Mouse (Mus musculus) testis, adult 2 months (tissue): ENCODE results near the gene 1700123L14Rik.

Experiments
- CTCF ChIP-seq: fragments of 200-500 bp; IDR thresholded peaks from 2 replicates; pipeline ENCODE4 v1.5.1; 2012; ENCODE audit warnings: low read depth, mild to moderate bottlenecking, inconsistent platforms, low read length, moderate library complexity; ENCODE audit not compliant: control insufficient read depth, insufficient read depth, insufficient replicate concordance
- POLR2A ChIP-seq: fragments of 200-500 bp; IDR thresholded peaks from 2 replicates; pipeline ENCODE4 v1.6.1; 2012; ENCODE audit warnings: low read depth, mild to moderate bottlenecking, inconsistent platforms, low read length, moderate library complexity; ENCODE audit not compliant: control insufficient read depth

DNA sequence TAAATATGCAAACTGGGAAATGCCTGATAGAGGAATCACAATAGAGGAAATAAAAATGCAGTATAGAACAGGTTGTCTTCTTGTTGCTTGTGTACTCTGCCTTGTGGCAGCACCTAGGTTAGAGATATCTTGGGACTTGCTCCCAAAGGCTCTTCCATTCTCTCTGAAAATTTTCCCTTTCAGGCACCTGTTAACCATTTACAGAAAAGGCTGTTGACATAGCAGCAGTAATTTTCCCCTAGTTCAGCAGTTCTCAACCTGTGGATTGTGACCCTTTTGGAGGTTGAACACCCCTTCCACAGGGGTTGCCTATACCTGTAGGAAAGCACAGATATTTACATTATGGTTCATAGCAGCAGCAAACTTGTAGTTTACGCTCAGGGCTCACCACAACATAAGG is 22.7 kb downstream of the 1700123L14Rik start:
- TF ChIP-seq POLR2A (no peak), CTCF (no peak)
